Mouse (Mus musculus) ES-Bruce4 (cell line): ENCODE results near the gene Celf2.

Experiments used
- CTCF ChIP-seq: IDR thresholded peaks from one replicate; pipeline ENCODE4 v1.8.1; 2011; ENCODE audit warnings: low read depth, low read length
- EP300 ChIP-seq: IDR thresholded peaks from 2 replicates; pipeline ENCODE4 v1.6.1; 2011; ENCODE audit warnings: low read depth, low read length; ENCODE audit not compliant: insufficient read depth
- POLR2A ChIP-seq: IDR thresholded peaks from one replicate; pipeline ENCODE4 v1.8.1; 2011; ENCODE audit warnings: low read length; ENCODE audit not compliant: insufficient read depth

DNA sequence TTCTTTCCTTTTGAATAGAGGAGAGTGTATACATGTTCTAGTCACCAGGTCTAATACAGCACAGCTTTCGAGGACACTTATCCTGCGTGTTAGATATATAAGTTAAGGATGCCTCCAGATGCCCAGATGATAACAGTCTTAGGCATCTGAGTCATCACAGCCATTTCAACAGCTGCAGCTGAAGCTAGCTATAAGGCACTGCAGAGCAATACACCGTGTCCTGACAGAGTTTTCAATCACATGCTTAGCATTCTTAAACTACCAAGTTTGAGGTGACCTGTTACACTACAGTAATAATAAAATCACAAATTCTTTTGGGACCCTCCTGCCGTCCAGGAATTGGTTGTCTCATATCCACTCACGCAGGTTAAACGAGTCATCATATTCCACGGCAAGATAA, 714.5 kb downstream of the Celf2 start:
- TF ChIP-seq CTCF (no peak), POLR2A (no peak), EP300 (no peak)
